In the genomic region with DNA sequence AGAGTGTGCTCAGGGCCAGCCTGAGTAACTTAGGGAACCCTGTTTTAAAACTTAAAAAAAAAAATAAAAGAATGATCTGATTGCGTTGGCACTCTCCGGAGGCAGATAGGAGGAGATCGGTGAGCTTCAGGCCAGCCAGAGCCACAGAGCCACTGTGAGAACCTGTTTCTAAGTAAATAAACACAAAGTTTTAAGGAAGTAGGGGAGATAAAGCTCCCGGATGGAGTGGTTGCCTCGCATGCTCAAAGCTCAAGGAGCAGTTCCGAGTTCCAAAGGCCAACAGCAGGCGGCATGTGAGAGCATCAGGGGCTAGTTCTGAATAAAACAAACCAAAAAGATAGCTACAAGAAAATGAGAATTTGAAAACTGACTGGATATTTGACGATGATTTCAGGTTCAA, we compare ENCODE assay signal across 10 mouse cellular contexts. TPM values are rescaled to one million over a fixed set of nuclear protein-coding genes. Genes with fewer than 3 reads are reported as not detected.
DNase-seq lines count a peak whose midpoint lies in the region; ATAC-seq and TF ChIP-seq lines count a peak whose summit lies in the region.
"Had no signal": no experiment of that assay in that cellular context is flagged by ENCODE, and none has a peak within 500 bp of the region (broad histone marks: within the 10 kb centered on the region; RNA-seq: fewer than 3 reads in every experiment).

No protein-coding gene starts in this region.

- ATAC-seq in midbrain, postnatal 0 days (ENCODE audit: low FRiP score): no peak
- ATAC-seq in granulocyte monocyte progenitor cell, adult 5-6 weeks (replicated peaks; ENCODE audit: poor library complexity, severe bottlenecking): peak; percentile 56
- ATAC-seq in lung, postnatal 0 days: peak; percentile 68
- ATAC-seq in erythroid progenitor cell, adult 5-6 weeks (replicated peaks; ENCODE audit: low FRiP score, poor library complexity, severe bottlenecking): no peak
- ATAC-seq: forebrain, postnatal 0 days had no signal

- H3K4me2 ChIP-seq in midbrain, postnatal 0 days (ENCODE audit: low read depth, low read length, poor library complexity, severe bottlenecking): no peak overlapping the region
- no peak overlapping the region for H3K4me2 ChIP-seq in lung, postnatal 0 days (replicated peaks; ENCODE audit: low read depth, low read length)

- no peaks in the 10 kb centered on the region for H3K9me3 ChIP-seq in midbrain, postnatal 0 days (ENCODE audit: low read length)
- H3K9me3 ChIP-seq in midbrain, embryonic 10.5 days (replicated peaks): no peaks in the 10 kb centered on the region
- H3K9me3 ChIP-seq in lung, postnatal 0 days (ENCODE audit: low read length): no peaks in the 10 kb centered on the region

- no peak for TF ChIP-seq EP300 in lung, postnatal 0 days (IDR thresholded peaks at IDR 0.05)

- no peaks in the 10 kb centered on the region for H3K27me3 ChIP-seq in midbrain, postnatal 0 days (ENCODE audit: insufficient read depth, low read length)
- H3K27me3 ChIP-seq in midbrain, embryonic 10.5 days (ENCODE audit: low read depth, poor library complexity, severe bottlenecking): no peaks in the 10 kb centered on the region
- no peaks in the 10 kb centered on the region for H3K27me3 ChIP-seq in lung, postnatal 0 days (replicated peaks; ENCODE audit: insufficient read depth, low read length)

- WGBS in midbrain, postnatal 0 days: 70% methylated on average over 8 of the region's 8 CpGs
- WGBS in midbrain, embryonic 10.5 days: 66% methylated on average over 8 of the region's 8 CpGs
- 17% methylated on average over 8 of the region's 8 CpGs for WGBS in lung, postnatal 0 days

- H3K4me3 ChIP-seq in midbrain, postnatal 0 days (ENCODE audit: low read depth, low read length): no peak overlapping the region
- no peak overlapping the region for H3K4me3 ChIP-seq in midbrain, embryonic 10.5 days
- no peak overlapping the region for H3K4me3 ChIP-seq in lung, postnatal 0 days (ENCODE audit: low read depth, low read length)

- no peak overlapping the region for H3K27ac ChIP-seq in midbrain, postnatal 0 days (ENCODE audit: low read depth, low read length)
- no peak overlapping the region for H3K27ac ChIP-seq in midbrain, embryonic 10.5 days (replicated peaks)
- no peak overlapping the region for H3K27ac ChIP-seq in lung, postnatal 0 days (ENCODE audit: low read length)

- TF ChIP-seq CTCF in midbrain, postnatal 0 days (IDR thresholded peaks at IDR 0.05): peak; percentile 15; the same call in 1 of the 2 replicates
- peak; percentile 69 for TF ChIP-seq CTCF in lung, postnatal 0 days (IDR thresholded peaks at IDR 0.05)

- DNase-seq in midbrain, postnatal 0 days (ENCODE audit: low spot score): no peak
- DNase-seq in midbrain, embryonic 10.5 days (ENCODE audit: low spot score): no peak
- peak; percentile 82 for DNase-seq in lung, postnatal 0 days (ENCODE audit: low spot score)
- peak; percentile 51 for DNase-seq in thymus, postnatal 4 days
- no peak for DNase-seq in right cerebral cortex, postnatal 36 days (ENCODE audit: low spot score in 2 of 2)
- DNase-seq: cerebellum, adult 18-20 months; forebrain, postnatal 0 days; right cerebral cortex, postnatal 25 days had no signal

- H3K9ac ChIP-seq in midbrain, postnatal 0 days (replicated peaks; ENCODE audit: low read length, poor library complexity, severe bottlenecking): no peak overlapping the region
- H3K9ac ChIP-seq in lung, postnatal 0 days (replicated peaks; ENCODE audit: low read depth): no peak overlapping the region
- H3K9ac ChIP-seq: forebrain, postnatal 0 days had no signal

- H3K4me1 ChIP-seq in midbrain, postnatal 0 days (ENCODE audit: insufficient read depth, low read length): no peaks in the 10 kb centered on the region
- peaks cover 7% of the 10 kb centered on the region; the same call in 1 of the 2 replicates for H3K4me1 ChIP-seq in midbrain, embryonic 10.5 days
- no peaks in the 10 kb centered on the region for H3K4me1 ChIP-seq in lung, postnatal 0 days (ENCODE audit: insufficient read depth, low read depth, low read length)

- no peaks in the 10 kb centered on the region for H3K36me3 ChIP-seq in midbrain, postnatal 0 days (ENCODE audit: insufficient read depth, low read length)
- no peaks in the 10 kb centered on the region for H3K36me3 ChIP-seq in midbrain, embryonic 10.5 days
- H3K36me3 ChIP-seq in lung, postnatal 0 days (ENCODE audit: insufficient read depth, low read length): no peaks in the 10 kb centered on the region

RNA-seq across cellular contexts. Expression of a gene that starts 5.0 kb away (rescaled TPM):
- total RNA-seq in midbrain, postnatal 0 days (2014; rRNA removed): 51.3 and 64.1 TPM in 2 replicates
- polyA plus RNA-seq in midbrain, postnatal 0 days (2015; fragmentation: Nextera tagmentation; extraction: Ambion mirVana): 260 and 285 TPM in 2 replicates
- 354 and 383 TPM in 2 replicates for polyA plus RNA-seq in midbrain, embryonic 10.5 days (2016; fragmentation: Nextera tagmentation; extraction: Ambion mirVana)
- total RNA-seq in granulocyte monocyte progenitor cell, adult 5-6 weeks (2014; fragmentation: Nextera tagmentation): 279 TPM in 2 replicates
- total RNA-seq in granulocyte monocyte progenitor cell, adult 5-6 weeks (2017): 479 and 601 TPM in 2 replicates
- 185 and 187 TPM in 2 replicates for polyA plus RNA-seq in lung, postnatal 0 days (2015; fragmentation: Nextera tagmentation; extraction: Ambion mirVana)
- total RNA-seq in erythroid progenitor cell, adult 5-6 weeks (2015; ENCODE audit: low replicate concordance): 160 and 179 TPM in 2 replicates
- total RNA-seq in erythroid progenitor cell, adult 5-6 weeks (2017; ENCODE audit: low replicate concordance): 183 and 211 TPM in 2 replicates

RNA-seq across cellular contexts. Expression of a gene that starts 29.0 kb away (rescaled TPM):
- total RNA-seq in midbrain, postnatal 0 days (2014; rRNA removed): 8.6 and 10.2 TPM in 2 replicates
- polyA plus RNA-seq in midbrain, postnatal 0 days (2015; fragmentation: Nextera tagmentation; extraction: Ambion mirVana): 30.4 and 34.1 TPM in 2 replicates
- polyA plus RNA-seq in midbrain, embryonic 10.5 days (2016; fragmentation: Nextera tagmentation; extraction: Ambion mirVana): 43.4 and 44.7 TPM in 2 replicates
- 21.1 and 28.7 TPM in 2 replicates for total RNA-seq in granulocyte monocyte progenitor cell, adult 5-6 weeks (2014; fragmentation: Nextera tagmentation)
- 46.0 and 48.8 TPM in 2 replicates for total RNA-seq in granulocyte monocyte progenitor cell, adult 5-6 weeks (2017)
- polyA plus RNA-seq in lung, postnatal 0 days (2015; fragmentation: Nextera tagmentation; extraction: Ambion mirVana): 24.1 and 25.6 TPM in 2 replicates
- total RNA-seq in erythroid progenitor cell, adult 5-6 weeks (2015; ENCODE audit: low replicate concordance): 18.0 and 22.7 TPM in 2 replicates
- total RNA-seq in erythroid progenitor cell, adult 5-6 weeks (2017; ENCODE audit: low replicate concordance): 14.1 and 25.4 TPM in 2 replicates

RNA-seq across cellular contexts. Expression of a gene that starts 34.6 kb away (rescaled TPM):
- total RNA-seq in midbrain, postnatal 0 days (2014; rRNA removed): 147 and 164 TPM in 2 replicates
- polyA plus RNA-seq in midbrain, postnatal 0 days (2015; fragmentation: Nextera tagmentation; extraction: Ambion mirVana): 84.1 and 99.2 TPM in 2 replicates
- polyA plus RNA-seq in midbrain, embryonic 10.5 days (2016; fragmentation: Nextera tagmentation; extraction: Ambion mirVana): 26.7 and 32.2 TPM in 2 replicates
- 10.8 and 14.6 TPM in 2 replicates for total RNA-seq in granulocyte monocyte progenitor cell, adult 5-6 weeks (2014; fragmentation: Nextera tagmentation)
- 31.5 and 33.6 TPM in 2 replicates for total RNA-seq in granulocyte monocyte progenitor cell, adult 5-6 weeks (2017)
- 29.6 and 30.3 TPM in 2 replicates for polyA plus RNA-seq in lung, postnatal 0 days (2015; fragmentation: Nextera tagmentation; extraction: Ambion mirVana)
- 4.0 and 6.7 TPM in 2 replicates for total RNA-seq in erythroid progenitor cell, adult 5-6 weeks (2015; ENCODE audit: low replicate concordance)
- 1.6 and 12.1 TPM in 2 replicates for total RNA-seq in erythroid progenitor cell, adult 5-6 weeks (2017; ENCODE audit: low replicate concordance)

RNA-seq across cellular contexts. Expression of a gene that starts 40.7 kb away (rescaled TPM):
- total RNA-seq in midbrain, postnatal 0 days (2014; rRNA removed): 37.9 and 62.1 TPM in 2 replicates
- 15.4 and 20.9 TPM in 2 replicates for polyA plus RNA-seq in midbrain, postnatal 0 days (2015; fragmentation: Nextera tagmentation; extraction: Ambion mirVana)
- polyA plus RNA-seq in midbrain, embryonic 10.5 days (2016; fragmentation: Nextera tagmentation; extraction: Ambion mirVana): 11.7 and 15.9 TPM in 2 replicates
- total RNA-seq in granulocyte monocyte progenitor cell, adult 5-6 weeks (2014; fragmentation: Nextera tagmentation): 35.2 and 40.8 TPM in 2 replicates
- 33.3 and 41.9 TPM in 2 replicates for total RNA-seq in granulocyte monocyte progenitor cell, adult 5-6 weeks (2017)
- 9.9 and 10.4 TPM in 2 replicates for polyA plus RNA-seq in lung, postnatal 0 days (2015; fragmentation: Nextera tagmentation; extraction: Ambion mirVana)
- total RNA-seq in erythroid progenitor cell, adult 5-6 weeks (2015; ENCODE audit: low replicate concordance): 70.3 and 101 TPM in 2 replicates
- total RNA-seq in erythroid progenitor cell, adult 5-6 weeks (2017; ENCODE audit: low replicate concordance): 53.0 and 72.6 TPM in 2 replicates

Comparison
In these comparisons a context has a peak if more than half of its experiments do, and no peak if none do; other contexts are left out.
1. ATAC-seq: peak in granulocyte monocyte progenitor cell, adult 5-6 weeks (single experiment) and lung, postnatal 0 days (single experiment); none in midbrain, postnatal 0 days (single experiment) and erythroid progenitor cell, adult 5-6 weeks (single experiment).
2. DNase-seq: peak in lung, postnatal 0 days (single experiment) and thymus, postnatal 4 days (single experiment); none in midbrain, postnatal 0 days (single experiment), midbrain, embryonic 10.5 days (single experiment) and right cerebral cortex, postnatal 36 days (0 of 2).